Mouse (Mus musculus) right cerebral cortex, adult 18-20 months (tissue): Measurements from ENCODE around the gene BC025446.
"Not testable (repeated sequence)": the region's sequence is repeated elsewhere in the genome, so short reads cannot be mapped to it uniquely, and the experiment has no call there.

ENCODE experiments used
- DNase-seq: peaks from one replicate; pipeline ENCODE4 v3.0.0; 2022; ENCODE audit warnings: mixed read lengths

Gene BC025446

GRCm38 (mm10) chr15:75215778-75216691 lies at the start of gene BC025446:
Gene BC025446 (plus strand): TSS chr15:75216376.
- DNase-seq, result no peak

- peak; percentile 26 for DNase-seq
Measured at GRCm38 (mm10) chr15:75175506-75175905, 40.7 kb upstream of the BC025446 start.

- DNase-seq, result no peak
Measured at GRCm38 (mm10) chr15:75186291-75186690, 29.9 kb upstream of the BC025446 start.

- no peak for DNase-seq
Measured at GRCm38 (mm10) chr15:75189116-75189515, 27.1 kb upstream of the BC025446 start.

GRCm38 (mm10) chr15:75190560-75190959 lies 25.6 kb upstream of the BC025446 start:
- DNase-seq, result not testable (repeated sequence)

- DNase-seq, result no peak
Measured at GRCm38 (mm10) chr15:75216831-75217230, 655 bp downstream of the BC025446 start.

- DNase-seq, result no peak
Measured at GRCm38 (mm10) chr15:75221942-75222341, 5.8 kb downstream of the BC025446 start.

GRCm38 (mm10) chr15:75237736-75238288 lies 21.6 kb downstream of the BC025446 start:
- DNase-seq, result no peak

- DNase-seq, result no peak
Measured at GRCm38 (mm10) chr15:75240558-75240957, 24.4 kb downstream of the BC025446 start.

- DNase-seq, result no peak
Measured at GRCm38 (mm10) chr15:75242756-75243640, 26.8 kb downstream of the BC025446 start.

- DNase-seq, result no peak
Measured at GRCm38 (mm10) chr15:75254671-75255070, 38.5 kb downstream of the BC025446 start.

GRCm38 (mm10) chr15:75265863-75266262 lies 49.7 kb downstream of the BC025446 start:
- no peak for DNase-seq

GRCm38 (mm10) chr15:75266626-75267025 lies 50.5 kb downstream of the BC025446 start:
- DNase-seq, result no peak

GRCm38 (mm10) chr15:75268121-75268520 lies 51.9 kb downstream of the BC025446 start, which contains the start of gene Ly6f:
Gene Ly6f (plus strand): TSS chr15:75268421.
- no peak for DNase-seq

- no peak for DNase-seq
Measured at GRCm38 (mm10) chr15:75268916-75269829, 53.0 kb downstream of the BC025446 start.

GRCm38 (mm10) chr15:75270169-75270568 lies 54.0 kb downstream of the BC025446 start:
- no peak for DNase-seq

GRCm38 (mm10) chr15:75270691-75271362 lies 54.7 kb downstream of the BC025446 start:
- no peak for DNase-seq

GRCm38 (mm10) chr15:75271426-75271825 lies 55.2 kb downstream of the BC025446 start:
- no peak for DNase-seq

- no peak for DNase-seq
Measured at GRCm38 (mm10) chr15:75271891-75272290, 55.7 kb downstream of the BC025446 start.
